Mouse (Mus musculus): ENCODE measurements at regions not wholly inside any gene's neighbourhood (a gene's known extent, or its start where the extent isn't known, plus 50 kb on each side); places are given as distances from the start of the nearest gene placed in this dataset.

DNA sequence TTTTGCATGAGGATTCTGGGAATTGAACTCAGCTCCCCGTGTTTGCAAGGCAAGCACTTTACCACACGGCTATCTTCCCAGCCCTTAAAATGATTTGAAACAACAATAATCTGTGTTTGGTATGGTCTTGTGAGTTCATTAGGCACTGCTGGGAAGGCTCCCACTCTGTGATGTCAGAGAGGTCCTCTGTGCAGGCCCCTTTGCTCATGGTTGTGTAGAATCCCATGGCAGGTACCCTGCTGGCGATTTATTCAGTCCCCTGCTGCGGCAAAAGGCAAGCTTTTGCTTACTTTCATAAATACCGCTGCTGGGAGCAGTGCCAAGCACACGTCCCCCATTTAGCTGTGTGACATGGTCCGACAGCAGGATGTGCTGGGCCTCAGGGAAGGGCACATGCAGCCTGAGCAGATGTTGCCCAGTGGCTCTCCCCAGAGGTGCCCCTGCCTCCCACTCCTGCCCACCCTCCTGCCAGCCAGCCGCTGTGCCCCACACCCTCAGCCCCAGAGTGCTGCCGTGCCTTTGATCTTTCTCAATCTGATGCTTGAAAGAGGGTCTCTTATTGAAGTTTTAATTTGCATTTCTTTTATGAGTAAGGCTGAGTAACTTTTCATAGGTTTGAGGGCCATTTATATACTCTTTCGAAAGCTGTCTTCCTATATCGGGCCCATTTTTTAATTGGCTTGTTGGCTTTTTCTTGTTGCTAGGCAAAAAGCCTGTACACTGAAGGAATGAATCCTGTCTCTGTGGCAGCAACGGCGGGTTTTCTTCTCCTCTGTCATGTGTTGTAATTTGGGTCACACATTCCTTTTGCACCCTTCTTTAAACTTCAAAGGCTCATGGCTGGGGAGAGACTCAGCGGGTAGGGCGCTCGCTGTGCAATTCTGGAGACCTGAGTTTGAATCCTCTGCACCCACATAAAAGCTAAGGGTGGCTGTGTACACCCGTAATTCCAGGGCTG, 136.2 kb upstream of the Tle3 start:
- TF ChIP-seq CTCF (IDR thresholded peaks at IDR 0.05; ENCODE audit: low read depth, low read length) (no peak), POLR2A (IDR thresholded peaks at IDR 0.05; ENCODE audit: borderline replicate concordance, low read depth, low read length) (no peak)

Data from bone marrow macrophage, adult 2 months (primary cell).